Mouse (Mus musculus) hindbrain, embryonic 10.5 days (tissue): ENCODE measurements around the gene Axin2. TPM values are rescaled to one million over a fixed set of nuclear protein-coding genes. Genes with fewer than 3 reads are reported as not detected.
"Not testable (repeated sequence)": the region's sequence is repeated elsewhere in the genome, so short reads cannot be mapped to it uniquely, and the experiment has no call there.

Experiments used
- DNase-seq: peaks from one replicate; pipeline ENCODE4 v3.0.0-alpha.2; 2017; ENCODE audit warnings: low spot score
- H3K27ac ChIP-seq: fragments of 300-500 bp; sonication (generic); 2 replicates; pipeline ENCODE4 v1.5.1; 2016; ENCODE audit warnings: mild to moderate bottlenecking, moderate library complexity
- H3K27me3 ChIP-seq: fragments of 300-500 bp; sonication (generic); 2 replicates; pipeline ENCODE4 v1.6.1; 2016; ENCODE audit warnings: mild to moderate bottlenecking; ENCODE audit not compliant: poor library complexity, insufficient read depth, severe bottlenecking
- H3K36me3 ChIP-seq: fragments of 300-500 bp; sonication (generic); 2 replicates; pipeline ENCODE4 v1.6.1; 2016; ENCODE audit warnings: mild to moderate bottlenecking, moderate library complexity
- H3K4me1 ChIP-seq: fragments of 300-500 bp; sonication (generic); replicated peaks from 2 replicates; pipeline ENCODE4 v1.6.1; 2016; ENCODE audit warnings: mild to moderate bottlenecking
- H3K4me3 ChIP-seq: fragments of 300-500 bp; sonication (generic); 2 replicates; pipeline ENCODE4 v1.5.1; 2016; ENCODE audit warnings: mild to moderate bottlenecking, moderate library complexity
- H3K9me3 ChIP-seq: fragments of 300-500 bp; sonication (generic); 2 replicates; pipeline ENCODE4 v1.6.1; 2016; ENCODE audit warnings: mild to moderate bottlenecking, moderate library complexity
- WGBS: fragments of 180-500 bp; shearing (Covaris S2); methylation state at CpG from one replicate; pipeline ENCODE4 v1.1.7; 2016; 5-methylcytosine and 5-hydroxymethylcytosine counted together
- polyA plus RNA-seq: library from polyadenylated mRNA; unstranded; fragments of >200 nt; fragmentation: Nextera tagmentation; extraction: Ambion mirVana; gene quantifications from 2 replicates; pipeline ENCODE4 v1.2.1, GENCODE M21; 2016

Gene Axin2
- 18.0 and 19.8 TPM in 2 replicates for polyA plus RNA-seq

DNA sequence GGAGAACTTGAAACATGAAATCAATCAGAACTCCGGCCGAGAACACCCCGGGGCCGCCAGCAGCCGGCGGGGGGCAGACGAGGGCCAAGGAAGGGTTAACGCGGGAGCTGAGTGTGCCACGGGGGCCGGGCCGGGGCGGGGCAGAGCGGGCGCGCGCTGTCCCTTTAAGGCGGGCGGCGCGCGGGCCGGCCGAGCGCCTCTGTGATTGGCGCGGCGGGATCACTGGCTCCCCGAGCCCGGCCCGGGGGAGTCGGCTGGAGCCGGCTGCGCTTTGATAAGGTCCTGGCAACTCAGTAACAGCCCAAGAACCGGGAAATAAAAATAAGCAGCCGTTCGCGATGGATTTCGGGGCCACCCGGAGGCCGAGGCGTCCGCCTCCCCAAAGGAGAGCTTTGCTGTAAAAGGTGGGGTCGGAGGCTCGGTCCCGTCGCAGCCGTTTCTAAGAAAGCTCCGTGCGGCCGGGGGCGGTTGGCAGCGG, at the start of gene Axin2:
Axin2 (plus strand) TSS at position 192 of the 478 bp plus-strand sequence.
- Histone ChIP-seq H3K27ac (peak within 1 kb of the TSS; percentile 100), H3K4me1 (peaks cover 61% of the 10 kb centered on the region), H3K36me3 (peaks cover 21% of the 10 kb centered on the region), H3K4me3 (peak within 1 kb of the TSS; percentile 79), H3K9me3 (peaks cover 5% of the 10 kb centered on the region; the same call in 1 of the 2 replicates), H3K27me3 (peaks cover 14% of the 10 kb centered on the region)
- peak; percentile 93 for DNase-seq
- WGBS = 1% methylated on average over 53 of the region's 53 CpGs

DNA sequence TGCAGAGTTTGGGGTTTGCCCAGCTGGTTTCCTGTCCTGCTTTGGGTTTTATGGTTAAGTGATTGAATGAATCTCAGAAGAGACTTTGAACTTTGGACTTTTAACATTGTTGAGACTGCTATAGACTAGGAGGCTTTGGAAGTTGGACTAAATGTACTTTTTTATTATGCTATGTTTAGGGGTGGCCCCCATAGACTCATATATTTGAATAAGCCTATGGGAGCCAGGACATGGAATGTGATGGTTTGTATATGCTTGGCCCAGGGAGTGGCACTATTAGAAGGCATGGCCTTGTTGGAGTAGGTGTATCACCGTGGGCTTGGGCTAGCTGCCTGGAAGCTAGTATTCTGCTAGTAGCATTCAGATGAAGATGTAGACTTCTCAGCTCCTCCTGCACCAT, 48.9 kb upstream of the Axin2 start:
- not testable (repeated sequence) for H3K4me1 ChIP-seq, H3K36me3 ChIP-seq, H3K27me3 ChIP-seq, DNase-seq, H3K9me3 ChIP-seq, H3K27ac ChIP-seq, H3K4me3 ChIP-seq
- 97% methylated on average over 1 of the region's 1 CpGs for WGBS

- no peak overlapping the region for H3K27ac ChIP-seq
- 91% methylated on average over 3 of the region's 3 CpGs for WGBS
- no peaks in the 10 kb centered on the region for H3K9me3 ChIP-seq
- DNase-seq = no peak
- H3K4me3 ChIP-seq = no peak overlapping the region
- 0 out of 2 replicates have a peak, but pooled peaks cover 4% of the 10 kb centered on the region for H3K4me1 ChIP-seq
- H3K27me3 ChIP-seq = no peaks in the 10 kb centered on the region
- no peaks in the 10 kb centered on the region for H3K36me3 ChIP-seq
Measured at GRCm38 (mm10) chr11:108871748-108872147, 48.4 kb upstream of the Axin2 start.

DNA sequence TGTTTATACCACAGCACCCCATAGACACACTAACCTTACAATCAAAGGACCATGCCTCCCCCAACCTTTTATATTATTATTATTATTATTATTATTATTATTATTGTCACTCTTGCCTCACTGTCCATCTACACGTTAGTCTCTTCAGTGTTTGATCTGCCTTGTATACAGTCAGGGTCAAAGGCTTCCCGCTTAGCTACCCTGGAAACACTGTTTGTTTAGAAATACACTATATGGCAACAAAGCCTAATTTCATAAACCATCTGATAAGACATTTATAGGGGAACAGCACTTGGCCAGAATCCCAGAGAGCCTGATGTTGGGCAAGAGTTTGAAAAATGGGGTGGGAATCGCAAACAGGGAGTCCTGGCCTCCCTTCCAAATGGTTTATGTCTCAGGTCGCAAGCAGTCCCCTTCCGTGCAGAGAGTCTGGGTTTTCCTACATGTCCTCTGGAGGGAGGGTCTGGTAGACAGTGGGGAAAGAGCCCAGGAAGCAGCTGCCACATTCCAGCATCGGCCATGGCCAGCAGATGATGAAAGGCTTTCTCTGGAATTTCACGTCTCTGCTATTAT, 43.4 kb upstream of the Axin2 start:
- Histone ChIP-seq H3K27me3 (no peaks in the 10 kb centered on the region), H3K4me3 (no peak overlapping the region), H3K36me3 (no peaks in the 10 kb centered on the region), H3K27ac (no peak overlapping the region), H3K4me1 (peaks cover 13% of the 10 kb centered on the region; the same call in 1 of the 2 replicates), H3K9me3 (no peaks in the 10 kb centered on the region)
- 83% methylated on average over 7 of the region's 7 CpGs for WGBS
- no peak for DNase-seq

DNA sequence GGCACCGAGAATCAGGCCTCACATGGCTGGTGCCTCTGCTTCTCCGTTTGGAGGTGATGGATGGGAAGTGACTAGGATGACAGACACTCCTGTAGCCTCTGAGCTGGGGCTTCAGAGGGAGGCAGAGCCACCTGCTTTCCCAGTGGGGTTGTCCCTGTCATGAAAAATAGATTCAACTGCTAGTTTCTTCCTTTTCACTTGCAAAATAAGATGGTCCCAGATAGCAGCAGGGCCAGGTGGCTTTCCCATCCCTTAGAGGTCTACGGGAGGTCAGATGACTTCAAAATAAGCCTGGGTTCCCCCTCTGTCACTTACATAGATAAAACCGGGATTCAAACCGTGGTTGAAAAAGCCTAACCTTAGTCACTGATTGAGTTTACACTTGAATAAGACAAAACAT, 42.6 kb upstream of the Axin2 start:
- Histone ChIP-seq H3K36me3 (no peaks in the 10 kb centered on the region), H3K4me1 (peaks cover 10% of the 10 kb centered on the region; the same call in 1 of the 2 replicates), H3K27ac (no peak overlapping the region), H3K4me3 (no peak overlapping the region), H3K27me3 (no peaks in the 10 kb centered on the region), H3K9me3 (no peaks in the 10 kb centered on the region)
- 72% methylated on average over 5 of the region's 5 CpGs for WGBS
- DNase-seq = no peak

GRCm38 (mm10) chr11:108880546-108880945, 39.6 kb upstream of the Axin2 start:
- WGBS = 83% methylated on average over 4 of the region's 4 CpGs
- DNase-seq = no peak
- Histone ChIP-seq H3K4me3 (no peak overlapping the region), H3K27ac (no peak overlapping the region), H3K4me1 (peaks cover 14% of the 10 kb centered on the region), H3K36me3 (no peaks in the 10 kb centered on the region), H3K9me3 (no peaks in the 10 kb centered on the region), H3K27me3 (no peaks in the 10 kb centered on the region)

DNA sequence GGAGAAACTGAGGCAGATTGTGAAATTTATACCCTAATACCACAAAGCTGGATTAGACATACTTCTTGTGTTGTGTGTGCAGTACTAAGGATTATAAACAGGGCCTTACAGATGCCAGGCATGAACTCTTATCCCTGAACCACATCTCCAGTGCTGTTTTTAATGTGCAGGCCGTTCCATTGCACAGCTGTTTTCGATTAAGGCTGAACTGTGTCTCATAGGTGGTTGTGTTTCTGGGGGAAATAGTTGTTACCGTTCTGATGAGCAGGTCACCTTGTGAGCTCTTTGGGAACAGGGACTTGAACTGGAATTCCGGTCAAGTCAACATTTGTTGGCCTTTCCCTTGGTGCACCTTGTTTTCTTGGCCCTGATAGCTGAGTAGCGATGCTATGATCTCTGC, 38.5 kb upstream of the Axin2 start:
- peaks cover 16% of the 10 kb centered on the region for H3K4me1 ChIP-seq
- H3K27me3 ChIP-seq = no peaks in the 10 kb centered on the region
- H3K27ac ChIP-seq = no peak overlapping the region; the same call in 1 of the 2 replicates
- no peaks in the 10 kb centered on the region for H3K36me3 ChIP-seq
- no peak overlapping the region for H3K4me3 ChIP-seq
- WGBS = 79% methylated on average over 5 of the region's 5 CpGs
- DNase-seq = no peak
- no peaks in the 10 kb centered on the region for H3K9me3 ChIP-seq

GRCm38 (mm10) chr11:108885276-108885896, 34.8 kb upstream of the Axin2 start:
- no peak for DNase-seq
- H3K4me1 ChIP-seq = peaks cover 26% of the 10 kb centered on the region
- H3K27me3 ChIP-seq = no peaks in the 10 kb centered on the region
- no peaks in the 10 kb centered on the region for H3K36me3 ChIP-seq
- WGBS = 47% methylated on average over 19 of the region's 19 CpGs
- H3K27ac ChIP-seq = peak overlapping the region; percentile 59
- H3K9me3 ChIP-seq = no peaks in the 10 kb centered on the region
- H3K4me3 ChIP-seq = no peak overlapping the region

DNA sequence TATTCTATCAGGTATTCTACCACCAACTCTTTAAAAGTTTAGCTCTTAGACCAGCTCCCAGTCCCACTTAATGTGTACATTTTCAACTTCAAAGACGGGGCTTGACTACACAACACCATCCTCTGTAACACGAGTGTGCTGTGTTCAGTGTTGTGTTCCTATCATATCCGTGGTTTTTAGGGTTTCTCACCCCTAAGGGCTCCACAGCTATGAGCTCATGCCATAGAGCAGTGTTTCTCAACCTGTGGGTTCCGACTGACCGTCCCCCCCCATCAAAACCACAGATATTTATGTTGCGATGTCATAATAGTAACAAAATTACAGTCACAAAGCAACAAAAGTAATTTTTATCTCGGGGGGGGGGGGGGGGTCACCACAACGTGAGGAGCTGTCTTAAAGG, 34.1 kb upstream of the Axin2 start:
- Histone ChIP-seq H3K4me3 (no peak overlapping the region), H3K9me3 (no peaks in the 10 kb centered on the region), H3K27me3 (no peaks in the 10 kb centered on the region), H3K36me3 (no peaks in the 10 kb centered on the region), H3K4me1 (peaks cover 29% of the 10 kb centered on the region), H3K27ac (no peak overlapping the region)
- WGBS = 79% methylated on average over 8 of the region's 8 CpGs
- no peak for DNase-seq

DNA sequence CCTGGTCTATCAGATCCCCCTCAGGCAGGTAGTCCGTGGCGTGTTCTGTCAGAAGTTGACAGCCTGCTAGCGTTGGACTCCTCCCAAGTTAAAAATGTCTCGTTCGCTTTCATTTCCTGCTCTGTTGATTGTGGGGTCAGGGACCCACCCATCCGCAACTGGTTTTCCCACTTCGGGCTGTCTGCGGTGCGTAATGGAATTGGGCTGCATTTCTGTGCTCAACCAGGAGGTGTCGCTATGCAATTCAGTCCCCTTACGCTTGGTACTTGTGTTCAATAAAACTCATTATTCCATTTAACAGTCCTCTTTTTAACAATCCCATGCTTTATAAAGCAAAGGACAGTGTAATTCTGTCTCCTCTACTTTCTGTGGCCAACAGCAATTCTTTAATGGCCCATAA, 31.0 kb upstream of the Axin2 start:
- Histone ChIP-seq H3K4me1 (peaks cover 53% of the 10 kb centered on the region), H3K9me3 (no peaks in the 10 kb centered on the region), H3K27me3 (peaks cover 15% of the 10 kb centered on the region; the same call in 1 of the 2 replicates), H3K36me3 (no peaks in the 10 kb centered on the region), H3K27ac (no peak overlapping the region), H3K4me3 (no peak overlapping the region)
- DNase-seq = peak; percentile 48
- 47% methylated on average over 11 of the region's 11 CpGs for WGBS

GRCm38 (mm10) chr11:108890544-108890943, 29.6 kb upstream of the Axin2 start:
- WGBS = 33% methylated on average over 16 of the region's 16 CpGs
- no peak for DNase-seq

DNA sequence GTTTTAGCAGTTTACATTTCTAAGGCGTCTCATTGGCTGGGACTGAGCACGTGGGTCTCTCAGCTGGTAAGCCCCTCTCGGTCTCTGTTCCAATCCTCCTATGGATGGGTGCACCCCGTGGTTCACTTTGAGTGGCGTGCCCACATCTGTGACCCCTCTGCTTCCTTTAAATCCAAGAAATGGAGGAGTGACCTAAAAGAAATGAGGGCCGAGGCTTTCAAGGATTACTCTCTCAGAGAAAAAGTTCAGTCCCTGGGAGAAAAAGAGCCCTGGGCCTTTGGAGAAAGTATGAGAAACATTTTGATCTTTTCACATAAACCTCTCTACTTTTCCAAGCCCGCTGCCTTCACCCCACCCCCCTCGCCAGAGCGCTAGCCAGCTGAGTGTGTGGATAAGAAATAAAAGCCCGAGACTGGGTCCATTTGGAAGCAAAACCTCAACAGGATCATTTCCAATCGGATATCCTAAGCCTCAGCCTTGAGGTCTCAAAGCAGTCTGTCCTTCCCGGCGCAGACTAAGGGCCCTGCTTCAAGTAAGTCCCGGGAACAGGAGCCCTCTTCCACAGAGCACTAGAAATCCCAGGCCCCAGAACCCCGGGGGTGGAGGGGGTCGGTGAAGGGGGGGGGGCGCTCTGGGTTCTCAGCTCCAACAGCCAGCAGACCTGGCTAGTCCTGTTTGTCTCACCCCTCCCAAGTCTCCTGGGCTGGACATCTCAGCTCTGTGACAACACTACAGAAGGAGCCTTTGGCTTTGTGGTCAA, 28.9 kb upstream of the Axin2 start:
- H3K9me3 ChIP-seq = no peaks in the 10 kb centered on the region
- DNase-seq = peak; percentile 83
- peak overlapping the region; percentile 89 for H3K27ac ChIP-seq
- peaks cover 54% of the 10 kb centered on the region for H3K4me1 ChIP-seq
- H3K36me3 ChIP-seq = no peaks in the 10 kb centered on the region
- H3K4me3 ChIP-seq = peak overlapping the region; percentile 48
- peaks cover 28% of the 10 kb centered on the region for H3K27me3 ChIP-seq
- WGBS = under 1% methylated on average over 17 of the region's 17 CpGs

More at GRCm38 (mm10) chr11:108890544-108890943, 29.6 kb upstream of the Axin2 start:
- Histone ChIP-seq H3K4me1 (peaks cover 56% of the 10 kb centered on the region), H3K9me3 (no peaks in the 10 kb centered on the region), H3K4me3 (peak overlapping the region; percentile 48), H3K27ac (peak overlapping the region; percentile 89), H3K36me3 (no peaks in the 10 kb centered on the region), H3K27me3 (peaks cover 23% of the 10 kb centered on the region)
